Mouse (Mus musculus): ENCODE data around the gene Sez6.

The Sez6 gene

GRCm38 (mm10) chr11:77930751-77931540 lies at the start of gene Sez6:
TSS of gene Sez6 (plus strand) at chr11:77930800.
- DNase-seq (ENCODE audit: low read depth, low spot score) = peak; percentile 81

GRCm38 (mm10) chr11:77884524-77885245 lies 45.9 kb upstream of the Sez6 start:
- no peak for DNase-seq (ENCODE audit: low read depth, low spot score)

- no peak for DNase-seq (ENCODE audit: low read depth, low spot score)
These were observed 45.4 kb upstream of the Sez6 start for GRCm38 (mm10) chr11:77885246-77885575.

GRCm38 (mm10) chr11:77887373-77887960 lies 43.1 kb upstream of the Sez6 start:
- DNase-seq (ENCODE audit: low read depth, low spot score) = peak; percentile 80

- DNase-seq (ENCODE audit: low read depth, low spot score) = no peak
These were observed 41.8 kb upstream of the Sez6 start for GRCm38 (mm10) chr11:77888846-77889245.

- DNase-seq (ENCODE audit: low read depth, low spot score) = no peak
These were observed 41.1 kb upstream of the Sez6 start for GRCm38 (mm10) chr11:77889484-77889883.

GRCm38 (mm10) chr11:77890648-77891258 lies 39.8 kb upstream of the Sez6 start:
- no peak for DNase-seq (ENCODE audit: low read depth, low spot score)

GRCm38 (mm10) chr11:77892883-77893282 lies 37.7 kb upstream of the Sez6 start:
- no peak for DNase-seq (ENCODE audit: low read depth, low spot score)

- DNase-seq (ENCODE audit: low read depth, low spot score) = no peak
These were observed 37.3 kb upstream of the Sez6 start for GRCm38 (mm10) chr11:77893283-77893682.

- no peak for DNase-seq (ENCODE audit: low read depth, low spot score)
These were observed 36.5 kb upstream of the Sez6 start, which contains the start of gene Pipox for GRCm38 (mm10) chr11:77893787-77894718. TSS of gene Pipox (minus strand) at chr11:77894096.

- DNase-seq (ENCODE audit: low read depth, low spot score) = no peak
These were observed 35.6 kb upstream of the Sez6 start for GRCm38 (mm10) chr11:77894967-77895366.

- DNase-seq (ENCODE audit: low read depth, low spot score) = no peak
These were observed 34.6 kb upstream of the Sez6 start for GRCm38 (mm10) chr11:77896011-77896410.

- DNase-seq (ENCODE audit: low read depth, low spot score) = no peak
These were observed 34.1 kb upstream of the Sez6 start for GRCm38 (mm10) chr11:77896480-77896819.

- no peak for DNase-seq (ENCODE audit: low read depth, low spot score)
These were observed 33.5 kb upstream of the Sez6 start for GRCm38 (mm10) chr11:77896820-77897805.

- DNase-seq (ENCODE audit: low read depth, low spot score) = no peak
These were observed 30.4 kb upstream of the Sez6 start for GRCm38 (mm10) chr11:77900187-77900586.

- no peak for DNase-seq (ENCODE audit: low read depth, low spot score)
These were observed 29.9 kb upstream of the Sez6 start for GRCm38 (mm10) chr11:77900696-77901095.

- DNase-seq (ENCODE audit: low read depth, low spot score) = no peak
These were observed 29.2 kb upstream of the Sez6 start for GRCm38 (mm10) chr11:77901366-77901765.

GRCm38 (mm10) chr11:77901775-77902355 lies 28.7 kb upstream of the Sez6 start:
- no peak for DNase-seq (ENCODE audit: low read depth, low spot score)

GRCm38 (mm10) chr11:77903761-77904160 lies 26.8 kb upstream of the Sez6 start:
- DNase-seq (ENCODE audit: low read depth, low spot score) = no peak

GRCm38 (mm10) chr11:77904707-77905106 lies 25.9 kb upstream of the Sez6 start:
- no peak for DNase-seq (ENCODE audit: low read depth, low spot score)
